Mouse (Mus musculus) stomach, postnatal 0 days (tissue): ENCODE measurements at regions not wholly inside any gene's neighbourhood (a gene's known extent, or its start where the extent isn't known, plus 50 kb on each side); places are given as distances from the start of the nearest gene placed in this dataset.

Experiments
- ATAC-seq: fragments of 200-750 bp; cut with Nextera tagmentation; 2 replicates; pipeline ENCODE4 v1.8.0; 2017; ENCODE audit not compliant: low FRiP score, low TSS enrichment
- DNase-seq: peaks from one replicate; pipeline ENCODE4 v3.0.0-alpha.2; 2016; ENCODE audit warnings: low spot score
- H3K27ac ChIP-seq: fragments of 300-500 bp; sonication (generic); replicated peaks from 2 replicates; pipeline ENCODE4 v1.5.1; 2014; ENCODE audit warnings: mild to moderate bottlenecking, control low read depth
- H3K27me3 ChIP-seq: fragments of 300-500 bp; sonication (generic); 2 replicates; pipeline ENCODE4 v1.6.1; 2014; ENCODE audit warnings: low read length; ENCODE audit not compliant: control insufficient read depth, insufficient read depth
- H3K36me3 ChIP-seq: fragments of 300-500 bp; sonication (generic); 2 replicates; pipeline ENCODE4 v1.6.1; 2014; ENCODE audit warnings: low read length, mixed read lengths; ENCODE audit not compliant: control insufficient read depth, insufficient read depth
- H3K4me1 ChIP-seq: fragments of 300-500 bp; sonication (generic); replicated peaks from 2 replicates; pipeline ENCODE4 v1.6.1; 2014; ENCODE audit warnings: antibody characterized with exemption; ENCODE audit not compliant: control insufficient read depth, insufficient read depth
- H3K4me2 ChIP-seq: fragments of 300-500 bp; sonication (generic); replicated peaks from 2 replicates; pipeline ENCODE4 v1.6.1; 2014; ENCODE audit warnings: low read depth, mild to moderate bottlenecking, control low read depth, moderate library complexity
- H3K4me3 ChIP-seq: fragments of 300-500 bp; sonication (generic); 2 replicates; pipeline ENCODE4 v1.5.1; 2014; ENCODE audit warnings: low read depth, low read length, control low read depth
- H3K9ac ChIP-seq: fragments of 300-500 bp; sonication (generic); 2 replicates; pipeline ENCODE4 v1.6.1; 2014; ENCODE audit warnings: mild to moderate bottlenecking, low read length, control low read depth, mixed read lengths
- H3K9me3 ChIP-seq: fragments of 300-500 bp; sonication (generic); 2 replicates; pipeline ENCODE4 v1.6.1; 2016; ENCODE audit warnings: low read length; ENCODE audit not compliant: control insufficient read depth
- CTCF ChIP-seq: IDR thresholded peaks from 2 replicates; pipeline ENCODE4 v1.5.1; 2016; ENCODE audit warnings: antibody characterized with exemption, low read depth, mild to moderate bottlenecking, moderate library complexity
- EP300 ChIP-seq: optimal IDR thresholded peaks from 2 replicates; pipeline ENCODE3; 2016; ENCODE audit warnings: antibody characterized with exemption
- WGBS: fragments of 180-500 bp; shearing (Covaris S2); extraction: QIAGEN DNeasy Blood & Tissue Kit; methylation state at CpG from one replicate; pipeline ENCODE4 v1.1.7; 2014; 5-methylcytosine and 5-hydroxymethylcytosine counted together

GRCm38 (mm10) chr6:55578051-55578450, 103.0 kb downstream of the Neurod6 start:
- no peak for ATAC-seq
- Histone ChIP-seq H3K4me2 (no peak overlapping the region), H3K9ac (no peak overlapping the region), H3K9me3 (no peaks in the 10 kb centered on the region), H3K36me3 (no peaks in the 10 kb centered on the region), H3K27me3 (no peaks in the 10 kb centered on the region), H3K4me1 (no peaks in the 10 kb centered on the region), H3K4me3 (no peak overlapping the region), H3K27ac (no peak overlapping the region)
- 93% methylated on average over 1 of the region's 1 CpGs for WGBS
- TF ChIP-seq EP300, result no peak
- no peak for DNase-seq

- H3K27ac ChIP-seq, result no peak overlapping the region
- 84% methylated on average over 2 of the region's 2 CpGs for WGBS
These were observed 113.5 kb downstream of the Neurod6 start for GRCm38 (mm10) chr6:55567521-55567920.

GRCm38 (mm10) chr6:55565260-55566209, 113.8 kb downstream of the Adcyap1r1 start:
- no peak for DNase-seq
- Histone ChIP-seq H3K4me1 (no peaks in the 10 kb centered on the region), H3K9me3 (no peaks in the 10 kb centered on the region), H3K4me2 (no peak overlapping the region), H3K9ac (no peak overlapping the region), H3K4me3 (no peak overlapping the region), H3K27ac (no peak overlapping the region), H3K27me3 (no peaks in the 10 kb centered on the region), H3K36me3 (no peaks in the 10 kb centered on the region)
- no peak for TF ChIP-seq CTCF
- no peak for TF ChIP-seq EP300
- no peak for ATAC-seq
- 76% methylated on average over 14 of the region's 14 CpGs for WGBS

More at GRCm38 (mm10) chr6:55567521-55567920, 113.5 kb downstream of the Neurod6 start:
- TF ChIP-seq CTCF (no peak), EP300 (no peak)
- Histone ChIP-seq H3K36me3 (no peaks in the 10 kb centered on the region), H3K9ac (no peak overlapping the region), H3K4me3 (no peak overlapping the region), H3K4me1 (no peaks in the 10 kb centered on the region), H3K4me2 (no peak overlapping the region), H3K27me3 (no peaks in the 10 kb centered on the region), H3K9me3 (no peaks in the 10 kb centered on the region)
- ATAC-seq (no peak), DNase-seq (no peak)

GRCm38 (mm10) chr6:55560606-55561005, 108.8 kb downstream of the Adcyap1r1 start:
- H3K27me3 ChIP-seq, result no peaks in the 10 kb centered on the region
- DNase-seq (no peak), ATAC-seq (no peak)
- H3K4me3 ChIP-seq, result no peak overlapping the region
- TF ChIP-seq CTCF, result no peak
- no peak for TF ChIP-seq EP300
- WGBS, result 57% methylated on average over 5 of the region's 5 CpGs
- no peak overlapping the region for H3K9ac ChIP-seq
- no peaks in the 10 kb centered on the region for H3K9me3 ChIP-seq
- H3K36me3 ChIP-seq, result no peaks in the 10 kb centered on the region
- H3K4me2 ChIP-seq, result no peak overlapping the region
- H3K4me1 ChIP-seq, result no peaks in the 10 kb centered on the region
- no peak overlapping the region for H3K27ac ChIP-seq

GRCm38 (mm10) chr6:55559797-55560196, 108.0 kb downstream of the Adcyap1r1 start:
- no peak overlapping the region for H3K4me2 ChIP-seq
- no peak for ATAC-seq
- WGBS, result 81% methylated on average over 11 of the region's 11 CpGs
- no peak overlapping the region for H3K4me3 ChIP-seq
- no peaks in the 10 kb centered on the region for H3K36me3 ChIP-seq
- TF ChIP-seq CTCF, result no peak
- TF ChIP-seq EP300, result no peak
- no peaks in the 10 kb centered on the region for H3K9me3 ChIP-seq
- no peak for DNase-seq
- H3K27ac ChIP-seq, result no peak overlapping the region
- no peaks in the 10 kb centered on the region for H3K27me3 ChIP-seq
- no peak overlapping the region for H3K9ac ChIP-seq
- no peaks in the 10 kb centered on the region for H3K4me1 ChIP-seq
